Mouse (Mus musculus): ENCODE measurements at regions not wholly inside any gene's neighbourhood (a gene's known extent, or its start where the extent isn't known, plus 50 kb on each side); places are given as distances from the start of the nearest gene placed in this dataset.

- TF ChIP-seq CTCF (IDR thresholded peaks at IDR 0.05) (no peak), EP300 (IDR thresholded peaks at IDR 0.05) (no peak)
These were observed 94.5 kb upstream of the 4930452B06Rik start for GRCm38 (mm10) chr14:8760541-8760940.
